Mouse (Mus musculus): ENCODE data around the gene Cdh18. TPM values are rescaled to one million over a fixed set of nuclear protein-coding genes. Genes with fewer than 3 reads are reported as not detected.
"Not testable (repeated sequence)": the region's sequence is repeated elsewhere in the genome, so short reads cannot be mapped to it uniquely, and the experiment has no call there.

Gene Cdh18
- total RNA-seq, 2 experiments from 2014 or later, result not detected

- intact Hi-C loops (cut with DNase I), result no loop called here
- no peak for DNase-seq
Observed at GRCm38 (mm10) chr15:22914444-22914843, 365.6 kb downstream of the Cdh18 start.

DNA sequence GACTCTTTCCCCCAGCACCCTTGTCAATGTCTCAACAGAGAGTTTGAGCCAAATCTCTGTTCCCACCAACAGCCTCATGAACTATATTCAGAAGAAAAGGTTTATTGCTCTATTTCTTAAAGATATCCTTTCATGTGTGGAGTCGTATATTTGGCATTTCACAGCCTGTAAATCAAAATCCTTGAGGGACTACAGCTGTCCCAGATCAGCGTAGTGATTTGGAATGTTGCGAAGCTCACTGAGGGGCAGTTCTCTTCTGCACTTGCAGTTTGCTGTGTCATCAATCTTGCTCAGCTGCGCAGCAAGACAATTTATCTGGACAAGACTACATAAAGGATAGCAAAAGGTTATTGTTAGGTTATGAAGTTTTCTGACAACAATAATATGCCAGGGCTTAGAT is 385.5 kb downstream of the Cdh18 start:
- DNase-seq, result no peak
- intact Hi-C loops (cut with DNase I), result no loop called here

GRCm38 (mm10) chr15:22947234-22947633 is 398.4 kb downstream of the Cdh18 start:
- intact Hi-C loops (cut with DNase I), result no loop called here
- DNase-seq, result no peak

- DNase-seq, result no peak
- intact Hi-C loops (cut with DNase I), result no loop called here
Observed at GRCm38 (mm10) chr15:22969424-22969823, 420.6 kb downstream of the Cdh18 start.

- no peak for DNase-seq
- intact Hi-C loops (cut with DNase I), result no loop called here
Observed at GRCm38 (mm10) chr15:22980136-22980535, 431.3 kb downstream of the Cdh18 start.

DNA sequence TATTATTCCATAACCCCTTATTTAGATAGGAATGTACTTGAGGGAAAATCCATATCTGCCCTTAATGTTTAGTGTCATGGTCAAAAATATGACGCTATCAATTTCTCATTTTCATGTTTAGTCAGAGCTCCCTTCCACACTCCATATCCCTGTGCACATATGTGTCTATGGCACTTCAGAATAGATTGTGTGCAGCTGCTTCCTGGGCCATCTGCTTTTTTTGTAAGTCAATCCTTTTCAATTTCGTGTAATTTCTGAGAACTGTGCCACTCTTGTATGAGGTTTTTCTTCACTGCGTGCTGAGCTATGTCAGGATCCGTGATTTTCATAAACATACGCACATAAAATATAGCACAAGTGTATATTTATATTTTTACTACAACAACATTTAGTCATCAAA is 435.8 kb downstream of the Cdh18 start:
- no peak for DNase-seq
- intact Hi-C loops (cut with DNase I), result no loop called here

GRCm38 (mm10) chr15:23016680-23017079 is 467.9 kb downstream of the Cdh18 start:
- DNase-seq, result no peak
- intact Hi-C loops (cut with DNase I), result no loop called here

- DNase-seq, result no peak
- intact Hi-C loops (cut with DNase I), result no loop called here
Observed at GRCm38 (mm10) chr15:23021151-23021550, 472.3 kb downstream of the Cdh18 start.

GRCm38 (mm10) chr15:23022635-23023034 is 473.8 kb downstream of the Cdh18 start:
- intact Hi-C loops (cut with DNase I), result no loop called here

GRCm38 (mm10) chr15:23035551-23036207 is 486.9 kb downstream of the Cdh18 start:
- no peak for DNase-seq
- intact Hi-C loops (cut with DNase I), result no loop called here

More at GRCm38 (mm10) chr15:23022635-23023034, 473.8 kb downstream of the Cdh18 start:
- no peak for DNase-seq

GRCm38 (mm10) chr15:23036208-23037065 is 487.6 kb downstream of the Cdh18 start:
- intact Hi-C loops (cut with DNase I), result no loop called here
- DNase-seq, result peak; percentile 5 to 7

DNA sequence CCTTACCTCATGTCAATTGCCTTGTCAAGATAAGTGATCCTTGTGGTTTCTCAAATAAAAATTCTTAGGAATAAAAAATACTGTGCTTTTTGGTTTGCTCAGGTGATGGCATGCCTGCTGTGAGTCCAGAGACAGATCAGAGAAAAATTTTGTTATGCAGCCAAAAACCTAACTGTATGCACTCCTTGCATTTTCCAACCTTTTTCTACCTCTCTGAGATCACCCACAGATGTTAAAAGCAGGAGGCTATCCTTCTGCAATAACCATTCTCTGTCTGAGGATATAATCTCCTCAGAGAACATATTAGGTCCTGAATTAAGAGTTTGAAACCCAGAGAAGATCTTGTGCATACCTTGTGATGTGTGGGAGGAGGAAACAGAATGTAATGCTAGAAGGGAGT is 488.7 kb downstream of the Cdh18 start:
- no peak for DNase-seq
- intact Hi-C loops (cut with DNase I), result no loop called here

DNA sequence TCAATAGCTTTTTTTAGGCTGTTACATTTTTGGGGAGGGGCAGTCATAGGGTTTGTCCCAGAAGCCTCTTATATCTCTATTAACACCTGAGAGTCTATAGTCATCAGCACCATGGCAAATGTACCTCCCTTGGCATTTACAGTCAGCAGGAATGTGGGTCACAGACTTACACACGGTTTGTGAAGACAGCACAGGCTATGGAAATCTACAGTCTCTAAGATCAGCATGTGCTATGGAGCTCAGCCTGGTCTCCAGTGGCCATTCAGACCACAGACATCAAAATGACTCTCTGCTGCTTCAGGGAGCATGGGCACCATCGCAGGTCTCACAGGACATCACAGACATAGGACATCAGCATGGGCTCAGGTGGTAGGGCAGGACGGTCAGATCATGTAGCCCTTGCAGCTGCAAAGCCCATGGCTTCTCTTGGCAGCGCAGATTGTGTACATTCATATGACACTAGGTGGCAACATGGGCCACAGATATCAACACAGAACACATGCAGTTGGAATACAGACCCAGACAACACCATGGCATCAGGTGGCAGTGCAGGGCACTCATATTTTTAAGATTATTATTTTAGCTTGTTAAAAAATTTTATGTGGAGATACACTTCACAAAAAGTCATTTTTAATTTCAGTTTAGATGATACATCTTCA is 497.4 kb downstream of the Cdh18 start:
- intact Hi-C loops (cut with DNase I), result no loop called here
- no peak for DNase-seq

- intact Hi-C loops (cut with DNase I), result no loop called here
- no peak for DNase-seq
Observed at GRCm38 (mm10) chr15:23052006-23052405, 503.2 kb downstream of the Cdh18 start.

DNA sequence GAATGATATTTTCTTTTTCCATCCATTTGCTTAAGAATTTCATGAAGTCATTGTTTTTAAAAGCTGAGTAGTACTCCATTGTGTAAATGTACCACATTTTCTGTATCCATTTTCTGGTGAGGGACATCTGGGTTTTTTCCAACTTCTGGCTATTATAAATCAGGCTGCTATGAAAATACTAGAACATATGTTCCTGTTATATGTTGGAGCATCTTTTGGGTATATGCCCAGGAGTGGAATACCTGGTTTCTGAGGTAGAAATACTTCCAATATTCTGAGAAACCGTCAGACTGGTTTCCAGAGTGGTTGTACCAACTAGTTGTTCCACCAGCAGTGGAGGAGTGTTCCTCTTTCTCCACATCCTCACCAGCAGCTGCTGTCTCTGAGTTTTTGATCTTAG is 536.5 kb downstream of the Cdh18 start:
- intact Hi-C loops (cut with DNase I), result not testable (repeated sequence)

GRCm38 (mm10) chr15:23087535-23087934 is 538.7 kb downstream of the Cdh18 start:
- no peak for DNase-seq
- intact Hi-C loops (cut with DNase I), result no loop called here

More for the DNA sequence above, 536.5 kb downstream of the Cdh18 start:
- DNase-seq, result not testable (repeated sequence)

DNA sequence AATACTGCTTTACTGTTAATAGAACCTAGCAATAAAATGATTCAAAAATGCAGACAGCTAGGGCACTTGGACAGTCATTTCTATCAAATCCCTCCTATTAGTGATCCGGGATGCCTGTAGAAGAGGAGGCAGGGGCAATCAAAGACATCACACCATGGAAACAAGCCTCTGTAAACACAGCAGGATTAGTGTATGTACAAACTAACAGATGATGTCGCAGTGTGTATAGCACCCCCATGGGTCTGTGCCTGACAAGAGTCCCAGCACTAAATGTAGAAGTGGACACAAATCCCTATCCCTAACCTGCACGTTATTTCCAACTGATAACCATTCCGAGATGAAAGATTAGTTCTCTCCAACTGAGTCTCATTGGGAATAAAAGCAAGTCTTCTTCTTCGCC is 547.8 kb downstream of the Cdh18 start:
- DNase-seq, result no peak

GRCm38 (mm10) chr15:23104668-23105380 is 556.0 kb downstream of the Cdh18 start:
- intact Hi-C loops (cut with DNase I), result no loop called here
- no peak for DNase-seq

More for the DNA sequence above, 547.8 kb downstream of the Cdh18 start:
- intact Hi-C loops (cut with DNase I), result no loop called here

DNA sequence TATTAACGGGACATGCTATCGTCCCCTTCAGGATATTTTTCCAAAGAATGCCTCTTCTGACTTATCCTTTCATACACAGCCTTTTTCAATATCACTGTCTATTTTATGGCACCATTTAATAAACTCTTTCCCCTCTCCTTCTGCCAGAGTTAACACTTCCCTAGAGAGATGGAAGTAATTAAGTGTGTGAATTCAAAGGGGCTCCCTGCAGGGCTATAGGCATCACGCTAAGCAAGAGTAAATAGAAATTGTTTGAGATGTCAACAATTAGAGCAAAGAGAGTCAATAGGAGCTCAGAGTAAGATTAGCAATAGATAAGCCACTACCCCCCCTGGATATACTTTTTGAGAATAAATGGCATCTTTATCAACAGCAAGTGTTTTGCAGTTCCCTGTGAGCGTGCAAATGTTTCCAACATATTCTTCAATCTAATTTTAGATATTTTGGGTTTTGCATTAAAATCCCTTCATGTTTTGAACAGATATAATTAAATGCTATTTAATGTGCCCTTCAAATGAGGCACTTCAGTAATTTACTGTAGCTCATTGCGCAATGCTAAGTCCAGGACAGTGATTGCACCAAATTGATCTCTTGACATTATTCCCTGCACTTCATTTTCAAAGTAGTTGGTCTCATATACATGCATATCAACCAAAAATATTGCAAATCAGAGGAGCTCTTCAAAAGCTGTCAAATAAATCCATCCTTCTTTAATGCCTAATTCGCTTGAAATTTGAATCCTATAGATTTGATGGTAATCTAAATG is 586.3 kb downstream of the Cdh18 start:
- no peak for DNase-seq
- intact Hi-C loops (cut with DNase I), result no loop called here

DNA sequence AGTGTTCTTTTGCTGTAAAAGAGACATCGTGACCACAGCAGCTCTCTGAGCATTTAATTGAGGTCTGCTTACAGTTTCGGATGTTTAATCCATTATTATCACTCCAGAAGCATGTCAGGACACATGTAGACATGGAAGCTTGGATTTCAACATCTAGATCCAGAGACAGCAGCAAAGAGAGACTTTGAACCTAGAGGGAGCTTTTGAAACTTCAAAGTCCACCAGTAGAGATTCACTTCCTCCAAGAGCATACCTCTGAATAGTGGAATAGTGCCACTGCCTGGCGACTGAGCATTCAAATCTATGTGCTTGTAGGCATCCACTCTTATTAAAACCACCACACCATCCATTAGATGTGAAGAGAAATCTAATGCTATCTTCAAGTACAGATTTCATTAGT is 588.1 kb downstream of the Cdh18 start:
- intact Hi-C loops (cut with DNase I), result no loop called here
- DNase-seq, result no peak

Measured in heart, postnatal 36 days (tissue).